Mouse (Mus musculus) splenic B cell, adult 2 months (primary cell): ENCODE data around the gene Pmm1.

ENCODE experiments used
- DNase-seq: peaks from one replicate; pipeline ENCODE4 v3.0.0-alpha.2; 2011; ENCODE audit warnings: low read depth, low spot score
- H3K27me3 ChIP-seq: 2 replicates; pipeline ENCODE4 v1.6.1; 2012; ENCODE audit warnings: mild to moderate bottlenecking, low read length, moderate library complexity, mixed read lengths; ENCODE audit not compliant: control insufficient read depth, poor library complexity, insufficient read depth, severe bottlenecking
- H3K36me3 ChIP-seq: 2 replicates; pipeline ENCODE4 v1.6.1; 2012; ENCODE audit warnings: mild to moderate bottlenecking, low read length, moderate library complexity, mixed read lengths; ENCODE audit not compliant: control insufficient read depth, poor library complexity, insufficient read depth, severe bottlenecking

Gene Pmm1

GRCm38 (mm10) chr15:81949076-81949475, 11.7 kb downstream of the Pmm1 start:
- no peaks in the 10 kb centered on the region for H3K27me3 ChIP-seq
- H3K36me3 ChIP-seq = no peaks in the 10 kb centered on the region
- no peak for DNase-seq

GRCm38 (mm10) chr15:81943176-81943749, 17.5 kb downstream of the Pmm1 start:
- DNase-seq = no peak
- Histone ChIP-seq H3K36me3 (no peaks in the 10 kb centered on the region), H3K27me3 (no peaks in the 10 kb centered on the region)

DNA sequence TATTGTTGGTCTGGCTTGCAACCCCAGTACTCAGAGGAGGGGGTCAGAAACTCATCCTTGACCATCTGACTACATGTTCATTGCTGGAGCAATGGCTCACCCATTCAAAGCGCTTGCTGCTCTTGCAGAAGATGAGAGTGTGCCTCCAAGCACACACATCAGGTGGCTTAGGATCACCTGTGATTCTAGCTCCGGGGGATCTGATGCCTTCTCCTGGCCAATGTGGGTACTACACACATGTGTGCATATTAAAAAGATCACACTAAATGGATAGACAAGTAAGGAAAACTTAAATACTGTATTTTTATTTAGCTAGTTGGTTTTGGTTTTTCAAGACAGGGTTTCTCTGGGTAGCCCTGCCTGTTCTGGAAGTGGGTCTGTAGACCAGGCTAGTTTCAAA, 19.7 kb downstream of the Pmm1 start:
- DNase-seq = no peak
- H3K27me3 ChIP-seq = no peaks in the 10 kb centered on the region

GRCm38 (mm10) chr15:81940219-81940618, 20.5 kb downstream of the Pmm1 start:
- Histone ChIP-seq H3K27me3 (no peaks in the 10 kb centered on the region), H3K36me3 (no peaks in the 10 kb centered on the region)
- no peak for DNase-seq

More for the DNA sequence above, 19.7 kb downstream of the Pmm1 start:
- no peaks in the 10 kb centered on the region for H3K36me3 ChIP-seq

GRCm38 (mm10) chr15:81939774-81940173, 21.0 kb downstream of the Pmm1 start:
- DNase-seq = no peak
- Histone ChIP-seq H3K36me3 (no peaks in the 10 kb centered on the region), H3K27me3 (no peaks in the 10 kb centered on the region)

GRCm38 (mm10) chr15:81939157-81939715, 21.5 kb downstream of the Pmm1 start:
- Histone ChIP-seq H3K36me3 (no peaks in the 10 kb centered on the region), H3K27me3 (no peaks in the 10 kb centered on the region)
- no peak for DNase-seq

- DNase-seq = peak; percentile 76
- Histone ChIP-seq H3K36me3 (no peaks in the 10 kb centered on the region), H3K27me3 (no peaks in the 10 kb centered on the region)
Measured at GRCm38 (mm10) chr15:81938246-81938645, 22.5 kb downstream of the Pmm1 start.

- no peak for DNase-seq
- H3K36me3 ChIP-seq = no peaks in the 10 kb centered on the region
- H3K27me3 ChIP-seq = no peaks in the 10 kb centered on the region
Measured at GRCm38 (mm10) chr15:81937098-81937972, 23.4 kb downstream of the Pmm1 start.

DNA sequence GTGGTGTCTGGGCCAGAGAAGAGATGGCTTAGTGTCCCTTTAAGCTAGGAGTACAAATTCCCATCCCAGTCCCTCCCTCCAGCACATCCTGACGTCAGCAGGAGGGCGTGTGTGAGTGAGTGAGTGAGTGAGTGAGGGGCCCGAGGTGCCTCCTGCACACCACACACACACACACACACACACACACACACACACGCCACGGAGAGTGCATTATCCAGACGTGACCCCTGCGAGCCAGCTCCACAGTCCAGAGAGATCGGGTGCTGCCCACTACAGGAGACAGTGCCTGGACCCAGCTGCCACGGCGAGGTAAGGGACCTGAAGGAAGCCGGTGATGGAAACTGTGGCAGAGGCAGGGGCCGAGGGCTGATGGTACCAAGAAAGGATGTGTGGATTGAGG, 24.1 kb downstream of the Pmm1 start, which contains the start of gene Csdc2:
Gene Csdc2, plus strand, starts transcription at position 81 of the 400 bp plus-strand sequence.
- DNase-seq = no peak
- no peaks in the 10 kb centered on the region for H3K36me3 ChIP-seq

GRCm38 (mm10) chr15:81935869-81936637, 24.7 kb downstream of the Pmm1 start:
- Histone ChIP-seq H3K27me3 (no peaks in the 10 kb centered on the region), H3K36me3 (no peaks in the 10 kb centered on the region)
- no peak for DNase-seq

More for the DNA sequence above, 24.1 kb downstream of the Pmm1 start, which contains the start of gene Csdc2:
- no peaks in the 10 kb centered on the region for H3K27me3 ChIP-seq

- DNase-seq = peak; percentile 73
- Histone ChIP-seq H3K36me3 (no peaks in the 10 kb centered on the region), H3K27me3 (no peaks in the 10 kb centered on the region)
Measured at GRCm38 (mm10) chr15:81933986-81934385, 26.7 kb downstream of the Pmm1 start.

GRCm38 (mm10) chr15:81932951-81933470, 27.7 kb downstream of the Pmm1 start:
- DNase-seq = peak; percentile 60
- Histone ChIP-seq H3K27me3 (no peaks in the 10 kb centered on the region), H3K36me3 (no peaks in the 10 kb centered on the region)

- DNase-seq = peak; percentile 76
- Histone ChIP-seq H3K27me3 (no peaks in the 10 kb centered on the region), H3K36me3 (no peaks in the 10 kb centered on the region)
Measured at GRCm38 (mm10) chr15:81928277-81928676, 32.5 kb downstream of the Pmm1 start.

- DNase-seq = peak; percentile 15
- H3K27me3 ChIP-seq = no peaks in the 10 kb centered on the region
Measured at GRCm38 (mm10) chr15:81927741-81928140, 33.0 kb downstream of the Pmm1 start.

More at GRCm38 (mm10) chr15:81927741-81928140, 33.0 kb downstream of the Pmm1 start:
- H3K36me3 ChIP-seq = no peaks in the 10 kb centered on the region
